In the genomic region with DNA sequence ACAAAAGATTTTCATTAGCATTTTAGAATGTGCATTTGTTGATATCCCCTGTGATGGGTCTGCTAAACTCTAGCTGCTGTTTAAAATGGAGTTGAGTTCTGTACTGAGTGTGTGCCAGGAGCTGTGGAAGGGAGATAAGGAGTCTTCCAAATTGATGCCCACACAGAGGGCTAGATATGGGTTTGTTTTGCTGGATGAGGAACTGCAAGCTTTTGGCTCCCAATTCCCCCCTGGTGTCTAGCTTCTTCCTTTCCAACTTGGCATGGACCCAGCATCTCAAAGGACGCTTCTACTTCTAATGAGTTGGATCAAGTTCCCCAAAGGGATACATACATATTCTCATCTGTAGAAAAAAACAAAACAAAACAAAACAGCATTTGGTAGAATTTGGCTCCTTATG, we compare ENCODE assay signal across 16 mouse cellular contexts.
DNase-seq lines count a peak whose midpoint lies in the region; ATAC-seq lines count a peak whose summit lies in the region.
"Had no signal": no experiment of that assay in that cellular context is flagged by ENCODE, and none has a peak within 500 bp of the region (broad histone marks: within the 10 kb centered on the region; RNA-seq: fewer than 3 reads in every experiment).

No protein-coding gene starts in this region.

- no peak overlapping the region for H3K4me2 ChIP-seq in forebrain, embryonic 15.5 days (replicated peaks)
- H3K4me2 ChIP-seq in forebrain, embryonic 11.5 days (ENCODE audit: low read depth, low read length, severe bottlenecking): no peak overlapping the region
- H3K4me2 ChIP-seq: hindbrain, embryonic 14.5 days; liver, embryonic 12.5 days had no signal

- WGBS in forebrain, embryonic 15.5 days: 49% methylated on average over 1 of the region's 1 CpGs
- WGBS in forebrain, embryonic 11.5 days: 96% methylated on average over 1 of the region's 1 CpGs

- no peaks in the 10 kb centered on the region for H3K4me1 ChIP-seq in forebrain, embryonic 15.5 days
- H3K4me1 ChIP-seq in forebrain, embryonic 11.5 days (replicated peaks; ENCODE audit: control insufficient read depth, insufficient read depth, low read length): no peaks in the 10 kb centered on the region
- H3K4me1 ChIP-seq: limb, embryonic 10.5 days; liver, embryonic 12.5 days had no signal

- H3K4me3 ChIP-seq in forebrain, embryonic 15.5 days: no peak overlapping the region
- H3K4me3 ChIP-seq in forebrain, embryonic 11.5 days (ENCODE audit: low read depth, low read length): no peak overlapping the region
- H3K4me3 ChIP-seq: erythroblast, embryonic 14.5 days; limb, embryonic 10.5 days; liver, embryonic 12.5 days had no signal

- no peaks in the 10 kb centered on the region for H3K36me3 ChIP-seq in forebrain, embryonic 15.5 days
- no peaks in the 10 kb centered on the region for H3K36me3 ChIP-seq in forebrain, embryonic 11.5 days (ENCODE audit: control insufficient read depth, insufficient read depth, low read length)
- H3K36me3 ChIP-seq: limb, embryonic 10.5 days; liver, embryonic 12.5 days had no signal

- H3K9me3 ChIP-seq in forebrain, embryonic 15.5 days: no peaks in the 10 kb centered on the region
- no peaks in the 10 kb centered on the region for H3K9me3 ChIP-seq in forebrain, embryonic 11.5 days (ENCODE audit: control insufficient read depth, low read length)
- H3K9me3 ChIP-seq: limb, embryonic 10.5 days; liver, embryonic 12.5 days had no signal

- DNase-seq in forebrain, embryonic 11.5 days (ENCODE audit: low spot score): no peak
- peak; percentile 77 for DNase-seq in brain, adult 2 months (ENCODE audit: low read depth, low spot score)
- DNase-seq in layer of hippocampus, adult 9-11 months: peak; percentile 33
- peak; percentile 14 to 18 for DNase-seq in right cerebral cortex, adult 2 months (ENCODE audit: low spot score in 2 of 2)
- no peak for DNase-seq in kidney, postnatal 10 days
- no peak for DNase-seq in lung, postnatal 4 days
- DNase-seq: cerebellum, adult 8-10 months; kidney, adult 11 months; kidney, postnatal 36 days had no signal

- no peak overlapping the region for H3K9ac ChIP-seq in forebrain, embryonic 15.5 days (replicated peaks)
- no peak overlapping the region for H3K9ac ChIP-seq in forebrain, embryonic 11.5 days (ENCODE audit: low read length)
- H3K9ac ChIP-seq: hindbrain, embryonic 14.5 days; liver, embryonic 12.5 days had no signal

- H3K27ac ChIP-seq in forebrain, embryonic 15.5 days (replicated peaks): no peak overlapping the region
- H3K27ac ChIP-seq in forebrain, embryonic 11.5 days (ENCODE audit: low read depth, low read length): no peak overlapping the region
- H3K27ac ChIP-seq: hindbrain, embryonic 14.5 days; limb, embryonic 10.5 days; liver, embryonic 12.5 days had no signal

- no peaks in the 10 kb centered on the region for H3K27me3 ChIP-seq in forebrain, embryonic 15.5 days
- no peaks in the 10 kb centered on the region for H3K27me3 ChIP-seq in forebrain, embryonic 11.5 days (ENCODE audit: control insufficient read depth, insufficient read depth, low read length)
- H3K27me3 ChIP-seq: liver, embryonic 12.5 days had no signal

- ATAC-seq in forebrain, embryonic 15.5 days (replicated peaks): peak; percentile 74
- ATAC-seq in forebrain, embryonic 11.5 days (replicated peaks; ENCODE audit: low FRiP score): no peak
- ATAC-seq in inflammation-experienced regulatory T-cells, adult 6 months: no peak
- ATAC-seq: liver, embryonic 12.5 days; lung, postnatal 0 days had no signal

Comparison
In these comparisons a context has a peak if more than half of its experiments do, and no peak if none do; other contexts are left out.
1. DNase-seq: peak in brain, adult 2 months (single experiment), layer of hippocampus, adult 9-11 months (single experiment) and right cerebral cortex, adult 2 months (2 of 2); none in forebrain, embryonic 11.5 days (single experiment), kidney, postnatal 10 days (single experiment) and lung, postnatal 4 days (0 of 2).